Mouse (Mus musculus) heart, adult 2 months (tissue): ENCODE measurements at regions not wholly inside any gene's neighbourhood (a gene's known extent, or its start where the extent isn't known, plus 50 kb on each side); places are given as distances from the start of the nearest gene placed in this dataset.

Experiments used
- DNase-seq, 2 experiments: peaks; one replicate each; pipeline ENCODE4 v3.0.0; 2021
- H3K27ac ChIP-seq: fragments of 200-600 bp; 2 replicates; pipeline ENCODE4 v1.8.1; 2022
- H3K27me3 ChIP-seq: fragments of 200-500 bp; 2 replicates; pipeline ENCODE4 v1.6.1; 2012; ENCODE audit warnings: mild to moderate bottlenecking, low read length, inconsistent platforms, mixed read lengths; ENCODE audit not compliant: control insufficient read depth, insufficient read depth
- H3K36me3 ChIP-seq: fragments of 200-500 bp; 2 replicates; pipeline ENCODE4 v1.6.1; 2012; ENCODE audit warnings: low read length, inconsistent platforms; ENCODE audit not compliant: control insufficient read depth, insufficient read depth
- H3K4me1 ChIP-seq: fragments of 200-500 bp; 2 replicates; pipeline ENCODE4 v1.6.1; 2011; ENCODE audit warnings: low read length; ENCODE audit not compliant: control insufficient read depth, insufficient read depth
- H3K4me3 ChIP-seq: fragments of 200-600 bp; 2 replicates; pipeline ENCODE4 v1.8.1; 2022
- H3K79me2 ChIP-seq: fragments of 200-500 bp; replicated peaks from 2 replicates; pipeline ENCODE4 v1.6.1; 2012; ENCODE audit warnings: mild to moderate bottlenecking, inconsistent platforms, low read length, moderate library complexity, mixed read lengths; ENCODE audit not compliant: control insufficient read depth, insufficient read depth
- H3K9ac ChIP-seq: fragments of 200-500 bp; 2 replicates; pipeline ENCODE4 v1.6.1; 2012; ENCODE audit warnings: low read depth, mild to moderate bottlenecking, control low read depth, inconsistent platforms, low read length, mixed read lengths
- CTCF ChIP-seq: fragments of 200-600 bp; IDR thresholded peaks from 2 replicates; pipeline ENCODE4 v1.8.1; 2022; ENCODE audit warnings: antibody characterized with exemption, mild to moderate bottlenecking, moderate library complexity
- EP300 ChIP-seq: fragments of 200-500 bp; IDR thresholded peaks from 2 replicates; pipeline ENCODE4 v1.6.1; 2011; ENCODE audit warnings: low read depth, low read length, control low read depth; ENCODE audit not compliant: insufficient read depth
- POLR2A ChIP-seq: fragments of 200-500 bp; IDR thresholded peaks from 2 replicates; pipeline ENCODE4 v1.6.1; 2011; ENCODE audit warnings: mild to moderate bottlenecking, low read depth, low read length, control low read depth; ENCODE audit not compliant: insufficient read depth
- WGBS: fragments of 180-500 bp; shearing (Covaris S2); methylation state at CpG from one replicate; pipeline ENCODE4 v1.1.7; 2018; 5-methylcytosine and 5-hydroxymethylcytosine counted together
- intact Hi-C: fragments of 180-260 bp; cut with DNase I; formaldehyde crosslinking; loops from one replicate; pipeline ENCODE4 v1.15.1; 2025

GRCm38 (mm10) chr16:74702067-74702466 is 290.4 kb upstream of the Robo2 start:
- 54% methylated on average over 3 of the region's 3 CpGs for WGBS

GRCm38 (mm10) chr16:74683371-74683770 is 271.7 kb upstream of the Robo2 start:
- 24% methylated on average over 3 of the region's 3 CpGs for WGBS
- intact Hi-C loops = no loop called here
- H3K27me3 ChIP-seq = no peaks in the 10 kb centered on the region
- H3K9ac ChIP-seq = no peak overlapping the region
- no peak for DNase-seq
- no peaks in the 10 kb centered on the region for H3K4me1 ChIP-seq
- no peak overlapping the region for H3K4me3 ChIP-seq
- TF ChIP-seq EP300 (no peak), POLR2A (no peak), CTCF (no peak)
- H3K79me2 ChIP-seq = no peaks in the 10 kb centered on the region
- no peaks in the 10 kb centered on the region for H3K36me3 ChIP-seq
- H3K27ac ChIP-seq = no peak overlapping the region

More at GRCm38 (mm10) chr16:74702067-74702466, 290.4 kb upstream of the Robo2 start:
- Histone ChIP-seq H3K4me3 (no peak overlapping the region), H3K9ac (no peak overlapping the region), H3K27me3 (no peaks in the 10 kb centered on the region), H3K36me3 (no peaks in the 10 kb centered on the region), H3K79me2 (no peaks in the 10 kb centered on the region), H3K4me1 (no peaks in the 10 kb centered on the region), H3K27ac (no peak overlapping the region)
- TF ChIP-seq CTCF (no peak), EP300 (no peak), POLR2A (no peak)
- no peak for DNase-seq
- intact Hi-C loops = no loop called here

- intact Hi-C loops = no loop called here
Observed at GRCm38 (mm10) chr16:74675586-74675985, 264.0 kb upstream of the Robo2 start.

GRCm38 (mm10) chr16:74671466-74671865 is 259.8 kb upstream of the Robo2 start:
- intact Hi-C loops = no loop called here
- Histone ChIP-seq H3K27me3 (no peaks in the 10 kb centered on the region), H3K4me3 (no peak overlapping the region), H3K27ac (no peak overlapping the region), H3K36me3 (no peaks in the 10 kb centered on the region), H3K4me1 (no peaks in the 10 kb centered on the region), H3K9ac (no peak overlapping the region), H3K79me2 (no peaks in the 10 kb centered on the region)
- DNase-seq = no peak
- no peak for TF ChIP-seq CTCF
- TF ChIP-seq EP300 = no peak
- TF ChIP-seq POLR2A = no peak
- 79% methylated on average over 3 of the region's 3 CpGs for WGBS

More at GRCm38 (mm10) chr16:74675586-74675985, 264.0 kb upstream of the Robo2 start:
- Histone ChIP-seq H3K27me3 (no peaks in the 10 kb centered on the region), H3K4me3 (no peak overlapping the region), H3K79me2 (no peaks in the 10 kb centered on the region), H3K4me1 (no peaks in the 10 kb centered on the region), H3K27ac (no peak overlapping the region), H3K9ac (no peak overlapping the region), H3K36me3 (no peaks in the 10 kb centered on the region)
- DNase-seq = no peak
- TF ChIP-seq CTCF = no peak

- H3K4me1 ChIP-seq = no peaks in the 10 kb centered on the region
- H3K36me3 ChIP-seq = no peaks in the 10 kb centered on the region
- no peaks in the 10 kb centered on the region for H3K27me3 ChIP-seq
- H3K4me3 ChIP-seq = no peak overlapping the region
- H3K79me2 ChIP-seq = no peaks in the 10 kb centered on the region
- TF ChIP-seq CTCF (no peak), POLR2A (no peak), EP300 (no peak)
- no peak for DNase-seq
- H3K27ac ChIP-seq = no peak overlapping the region
- WGBS = 53% methylated on average over 1 of the region's 1 CpGs
- intact Hi-C loops = no loop called here
- no peak overlapping the region for H3K9ac ChIP-seq
Observed at GRCm38 (mm10) chr16:74664337-74664736, 252.7 kb upstream of the Robo2 start.

GRCm38 (mm10) chr16:74651244-74651643 is 239.6 kb upstream of the Robo2 start:
- no peaks in the 10 kb centered on the region for H3K79me2 ChIP-seq
- 80% methylated on average over 3 of the region's 3 CpGs for WGBS
- H3K9ac ChIP-seq = no peak overlapping the region
- H3K4me3 ChIP-seq = no peak overlapping the region
- no peaks in the 10 kb centered on the region for H3K36me3 ChIP-seq
- intact Hi-C loops = no loop called here
- no peak overlapping the region for H3K27ac ChIP-seq
- no peaks in the 10 kb centered on the region for H3K27me3 ChIP-seq
- DNase-seq = no peak
- no peaks in the 10 kb centered on the region for H3K4me1 ChIP-seq
- no peak for TF ChIP-seq CTCF
- no peak for TF ChIP-seq POLR2A
- TF ChIP-seq EP300 = no peak
